Mouse (Mus musculus) lung, embryonic 14.5 days (tissue): ENCODE measurements around the gene Vmn2r31. TPM values are rescaled to one million over a fixed set of nuclear protein-coding genes. Genes with fewer than 3 reads are reported as not detected.
"Not testable (repeated sequence)": the region's sequence is repeated elsewhere in the genome, so short reads cannot be mapped to it uniquely, and the experiment has no call there.

Experiments used
- ATAC-seq: fragments of 200-750 bp; cut with Nextera tagmentation; 2 replicates; pipeline ENCODE4 v1.8.0; 2017; ENCODE audit warnings: mild to moderate bottlenecking, moderate TSS enrichment, moderate library complexity; ENCODE audit not compliant: insufficient read depth
- DNase-seq: peaks from one replicate; pipeline ENCODE4 v3.0.0-alpha.2; 2015
- H3K27ac ChIP-seq: fragments of 300-500 bp; sonication (generic); 2 replicates; pipeline ENCODE4 v1.5.1; 2014; ENCODE audit warnings: low read depth, mild to moderate bottlenecking, moderate library complexity
- H3K27me3 ChIP-seq: fragments of 300-500 bp; sonication (generic); 2 replicates; pipeline ENCODE4 v1.6.1; 2014; ENCODE audit warnings: low read length, control low read depth; ENCODE audit not compliant: insufficient read depth
- H3K36me3 ChIP-seq: fragments of 300-500 bp; sonication (generic); 2 replicates; pipeline ENCODE4 v1.6.1; 2014; ENCODE audit warnings: control low read depth; ENCODE audit not compliant: insufficient read depth
- H3K4me1 ChIP-seq: fragments of 300-500 bp; sonication (generic); 2 replicates; pipeline ENCODE4 v1.6.1; 2014; ENCODE audit warnings: antibody characterized with exemption, control low read depth; ENCODE audit not compliant: insufficient read depth
- H3K4me2 ChIP-seq: fragments of 300-500 bp; sonication (generic); 2 replicates; pipeline ENCODE4 v1.6.1; 2014; ENCODE audit warnings: mild to moderate bottlenecking
- H3K4me3 ChIP-seq: fragments of 300-500 bp; sonication (generic); 2 replicates; pipeline ENCODE4 v1.5.1; 2014; ENCODE audit warnings: low read depth, low read length
- H3K9ac ChIP-seq: fragments of 300-500 bp; sonication (generic); 2 replicates; pipeline ENCODE4 v1.6.1; 2014
- H3K9me3 ChIP-seq: fragments of 300-500 bp; sonication (generic); 2 replicates; pipeline ENCODE4 v1.6.1; 2016; ENCODE audit warnings: low read depth, low read length, control low read depth
- WGBS: fragments of 180-500 bp; shearing (Covaris S2); extraction: QIAGEN DNeasy Blood & Tissue Kit; methylation state at CpG from one replicate; pipeline ENCODE4 v1.1.7; 2014; 5-methylcytosine and 5-hydroxymethylcytosine counted together
- polyA plus RNA-seq: library from polyadenylated mRNA; unstranded; fragments of >200 nt; fragmentation: Nextera tagmentation; extraction: Ambion mirVana; gene quantifications from 2 replicates; pipeline ENCODE4 v1.2.1, GENCODE M21; 2014

Gene Vmn2r31
- not detected in 2 replicates for polyA plus RNA-seq

GRCm38 (mm10) chr7:7399603-7400002, at the start of gene Vmn2r31:
TSS of gene Vmn2r31 (minus strand) at chr7:7399703.
- not testable (repeated sequence) for H3K9me3 ChIP-seq, H3K9ac ChIP-seq, H3K4me3 ChIP-seq, H3K4me2 ChIP-seq, H3K4me1 ChIP-seq, ATAC-seq, H3K27ac ChIP-seq, H3K36me3 ChIP-seq, H3K27me3 ChIP-seq, DNase-seq

GRCm38 (mm10) chr7:7374431-7374830, 25.1 kb downstream of the Vmn2r31 start, which contains the start of gene Gm45783:
TSS of gene Gm45783 (minus strand) at chr7:7374573.
- not testable (repeated sequence) for H3K4me3 ChIP-seq

GRCm38 (mm10) chr7:7337509-7337908, 62.0 kb downstream of the Vmn2r31 start, which contains the start of gene Vmn2r30:
TSS of gene Vmn2r30 (minus strand) at chr7:7337609.
- not testable (repeated sequence) for ATAC-seq

More at GRCm38 (mm10) chr7:7374431-7374830, 25.1 kb downstream of the Vmn2r31 start, which contains the start of gene Gm45783:
- WGBS = 44% methylated on average over 12 of the region's 12 CpGs
- not testable (repeated sequence) for H3K4me1 ChIP-seq, H3K4me2 ChIP-seq, ATAC-seq, H3K9ac ChIP-seq, H3K27me3 ChIP-seq, H3K9me3 ChIP-seq, H3K36me3 ChIP-seq, H3K27ac ChIP-seq
- DNase-seq = peak; percentile 0

More at GRCm38 (mm10) chr7:7337509-7337908, 62.0 kb downstream of the Vmn2r31 start, which contains the start of gene Vmn2r30:
- not testable (repeated sequence) for H3K9me3 ChIP-seq, H3K4me3 ChIP-seq, H3K4me2 ChIP-seq, H3K36me3 ChIP-seq, H3K27ac ChIP-seq, H3K9ac ChIP-seq, DNase-seq, H3K4me1 ChIP-seq, H3K27me3 ChIP-seq
- no CpG with 5 or more reads among the region's 1 CpGs for WGBS

Other genes starting within 250 kb of the Vmn2r31 start
- 3.1 and 3.2 TPM in 2 replicates for gene Zfp418, start 228.4 kb downstream of the Vmn2r31 start, polyA plus RNA-seq
- 8.0 TPM in 2 replicates for gene Zfp772, start 189.7 kb downstream of the Vmn2r31 start, polyA plus RNA-seq
- 0.20 and 0.29 TPM in 2 replicates for gene Vmn2r29, start 152.4 kb downstream of the Vmn2r31 start, polyA plus RNA-seq
- 2.0 and 3.0 TPM in 2 replicates for gene Gm45844, start 121.4 kb downstream of the Vmn2r31 start, polyA plus RNA-seq
- gene Clcn4, start 98.9 kb downstream of the Vmn2r31 start, polyA plus RNA-seq = 42.3 and 45.3 TPM in 2 replicates
- not detected in 2 replicates for gene Vmn2r30, start 62.1 kb downstream of the Vmn2r31 start, polyA plus RNA-seq
- gene Gm45783, start 25.1 kb downstream of the Vmn2r31 start, polyA plus RNA-seq = not detected in 2 replicates
- gene Vmn2r32, start 80.3 kb upstream of the Vmn2r31 start, polyA plus RNA-seq = not detected in 2 replicates
- gene Vmn2r33, start 167.1 kb upstream of the Vmn2r31 start, polyA plus RNA-seq = not detected in 2 replicates